Mouse (Mus musculus) mouse trophoblast stem cell (cell line): Measurements from ENCODE around the gene Ccl17.
"Not testable (repeated sequence)": the region's sequence is repeated elsewhere in the genome, so short reads cannot be mapped to it uniquely, and the experiment has no call there.

Source experiments
- in situ Hi-C, 2 experiments: fragments of 300-500 bp; cut with MseI, MboI; formaldehyde crosslinking; loops; 2 replicates in 1 of 2; 3 replicates in 1 of 2; pipeline ENCODE4 v1.15.1; 2025

Ccl17 gene

DNA sequence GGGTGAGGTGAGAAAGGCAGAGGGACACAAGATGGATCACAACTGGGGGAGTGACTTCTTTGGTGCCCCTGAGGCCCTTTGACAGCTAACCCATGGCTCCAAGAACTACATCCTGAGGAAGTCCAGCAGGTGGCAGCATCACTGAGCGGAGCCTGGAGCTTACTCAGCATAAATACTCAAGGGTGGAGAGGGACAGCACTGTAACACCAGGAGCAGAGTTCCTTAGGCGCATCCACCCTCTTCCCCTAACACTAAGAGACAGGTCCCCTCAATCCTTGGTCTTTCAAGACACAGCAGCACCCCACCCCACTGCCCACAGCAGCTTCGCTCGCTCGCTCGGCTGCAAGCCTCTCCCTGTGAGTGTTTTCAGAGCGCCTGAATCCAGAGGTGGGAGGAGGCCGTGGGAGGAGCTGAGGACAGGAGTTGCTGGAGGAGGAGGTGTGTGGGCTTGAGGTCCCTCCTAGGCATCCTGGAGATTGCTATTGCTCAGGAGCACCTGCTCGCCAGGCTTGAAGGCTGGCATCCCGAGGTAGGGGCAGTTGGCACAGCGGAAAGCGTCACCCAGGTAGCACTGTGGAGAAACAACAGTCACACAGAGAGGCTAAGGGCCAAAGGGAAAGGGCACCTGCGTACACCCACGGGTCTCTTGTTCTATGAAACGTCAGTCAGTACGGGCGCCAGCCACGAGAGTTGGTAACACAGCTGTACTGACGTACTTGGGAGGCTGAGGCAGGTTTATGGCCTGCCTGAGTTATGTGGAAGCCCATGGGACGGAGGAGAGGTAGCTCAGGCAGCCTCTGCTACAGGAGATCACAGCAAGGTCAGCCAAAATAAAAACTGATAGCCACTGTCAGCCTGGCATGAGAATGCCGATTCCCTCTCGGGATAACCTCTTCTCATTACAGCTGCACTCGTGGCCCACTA is 12.6 kb downstream of the Ccl17 start:
- in situ Hi-C loops, result no loop called here

DNA sequence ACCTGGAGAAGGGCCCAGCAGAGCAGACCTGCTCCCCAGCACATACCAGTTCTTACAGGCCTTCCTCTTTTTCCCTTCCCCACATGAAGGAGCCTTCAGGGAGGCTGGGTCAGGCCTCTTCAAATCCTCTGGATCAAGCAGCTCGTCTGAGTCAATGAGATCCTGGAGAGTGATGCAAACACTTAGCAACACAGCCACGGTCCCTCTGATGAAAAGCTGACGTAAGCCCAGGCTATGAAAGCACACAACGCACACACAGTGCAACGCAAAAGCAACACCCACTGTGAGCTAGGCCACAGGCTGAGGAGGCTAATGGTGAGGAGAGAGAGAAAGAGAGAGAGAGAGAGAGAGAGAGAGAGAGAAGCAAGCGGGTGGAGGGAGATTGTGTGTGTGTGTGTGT is 14.9 kb downstream of the Ccl17 start:
- in situ Hi-C loops, result no loop called here

DNA sequence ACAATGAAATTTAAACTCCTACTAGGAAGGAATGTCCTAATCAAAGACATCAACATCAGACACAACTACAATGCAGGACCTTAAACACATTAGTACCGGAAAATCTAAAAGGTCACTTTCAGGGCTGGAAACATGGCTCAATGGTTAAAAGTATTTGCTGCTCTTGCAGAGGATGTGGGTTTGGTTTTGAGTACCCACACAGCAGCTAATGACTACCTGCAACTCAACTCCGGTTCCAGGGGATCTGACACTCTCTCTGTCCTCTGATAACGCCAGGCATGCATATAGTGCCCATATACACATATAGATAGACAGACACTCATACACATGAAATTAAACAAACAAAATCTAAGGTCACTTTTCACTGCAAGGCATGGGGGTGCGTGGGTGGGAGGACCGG is 16.0 kb downstream of the Ccl17 start:
- in situ Hi-C loops, result no loop called here

DNA sequence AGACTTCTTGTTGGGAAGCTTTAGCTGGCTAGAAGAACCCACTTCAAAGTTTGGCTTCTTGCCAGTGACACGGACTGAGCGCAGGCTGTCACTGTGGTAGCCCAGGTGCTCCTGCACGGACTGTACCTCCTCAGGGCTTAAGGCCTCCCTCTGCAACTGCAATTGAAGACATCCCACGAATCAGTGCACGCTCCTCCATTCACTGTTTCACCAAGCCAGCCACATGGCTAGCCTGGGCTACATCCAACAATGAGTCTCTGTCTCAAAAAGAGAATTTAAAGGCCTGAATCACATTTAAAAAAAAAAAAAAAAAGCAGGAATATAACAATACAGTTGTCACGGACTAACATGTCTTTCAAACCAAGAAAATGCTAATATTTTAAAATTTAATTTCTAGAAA is 18.0 kb downstream of the Ccl17 start:
- in situ Hi-C loops, result no loop called here

DNA sequence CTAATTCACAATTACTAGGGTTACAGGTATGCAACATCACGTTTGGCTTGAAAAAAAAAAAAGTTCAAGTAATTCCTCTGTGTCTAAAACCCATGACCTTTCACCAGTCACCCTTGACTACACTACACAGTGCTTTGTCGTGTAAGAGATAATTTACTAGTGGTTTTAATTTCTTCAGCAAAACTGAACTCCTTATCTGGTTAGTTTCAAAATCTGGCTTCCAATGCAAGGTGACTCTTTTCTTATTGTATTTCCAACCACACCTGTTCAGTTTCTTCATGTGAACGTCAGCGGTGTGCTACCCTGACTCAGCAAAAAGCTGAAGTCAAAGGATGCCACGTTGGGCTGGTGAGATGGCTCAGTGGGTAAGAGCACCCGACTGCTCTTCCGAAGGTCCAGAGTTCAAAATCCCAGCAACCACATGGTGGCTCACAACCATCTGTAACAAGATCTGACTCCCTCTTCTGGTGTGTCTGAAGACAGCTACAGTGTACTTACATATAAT is 23.7 kb downstream of the Ccl17 start:
- in situ Hi-C loops, result not testable (repeated sequence)

DNA sequence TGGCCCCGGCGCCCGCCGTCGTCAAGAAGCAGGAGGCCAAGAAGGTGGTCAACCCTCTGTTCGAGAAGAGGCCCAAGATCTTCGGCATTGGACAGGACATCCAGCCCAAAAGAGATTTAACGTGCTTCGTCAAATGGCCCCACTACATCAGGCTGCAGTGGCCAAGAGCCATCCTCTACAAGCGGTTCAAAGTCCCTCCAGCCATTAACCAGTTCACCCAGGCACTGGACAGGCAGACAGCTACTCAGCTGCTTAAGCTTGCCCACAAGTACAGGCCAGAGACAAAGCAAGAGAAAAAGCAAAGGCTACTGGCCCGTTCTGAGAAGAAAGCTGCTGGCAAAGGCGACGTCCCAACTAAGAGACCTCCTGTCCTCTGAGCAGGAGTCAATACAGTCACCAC is 25.5 kb downstream of the Ccl17 start:
- in situ Hi-C loops, result not testable (repeated sequence)

DNA sequence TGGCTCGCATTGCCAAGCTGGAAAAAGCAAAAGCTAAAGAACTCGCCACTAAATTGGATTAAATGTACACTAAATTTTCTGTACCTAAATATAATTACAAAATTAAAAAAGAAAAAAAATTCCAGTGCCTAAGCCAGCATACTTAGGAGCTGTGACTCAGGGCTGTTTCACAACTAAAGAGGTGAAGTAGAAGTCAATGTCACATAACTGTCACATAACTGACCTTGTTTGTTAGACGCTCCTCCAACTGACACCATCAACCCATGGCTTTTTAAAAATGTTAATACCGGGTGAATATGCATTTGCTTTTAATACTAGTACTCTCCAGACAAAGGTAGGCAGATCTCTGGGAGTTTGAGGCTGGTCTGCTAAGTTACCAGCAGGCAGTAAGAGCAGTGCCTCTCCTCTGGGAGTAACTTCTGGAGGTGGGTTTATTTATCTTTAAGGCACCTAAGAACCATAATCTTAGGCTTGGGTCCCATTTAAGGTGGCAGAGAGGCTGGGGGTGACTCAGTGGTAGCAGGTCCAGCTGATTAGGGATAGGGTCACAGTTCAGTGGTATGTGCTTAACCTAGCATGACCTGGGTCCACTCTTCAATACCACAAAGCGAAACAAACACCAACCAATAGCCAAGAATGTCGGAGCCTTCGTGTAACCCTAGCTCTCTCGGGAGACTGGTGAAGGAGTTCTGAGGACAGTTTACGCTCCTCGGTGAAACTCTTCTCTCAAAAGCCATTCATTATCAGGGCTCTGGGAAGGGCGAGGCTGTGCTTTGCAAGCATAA is 26.4 kb downstream of the Ccl17 start:
- in situ Hi-C loops, result no loop called here

DNA sequence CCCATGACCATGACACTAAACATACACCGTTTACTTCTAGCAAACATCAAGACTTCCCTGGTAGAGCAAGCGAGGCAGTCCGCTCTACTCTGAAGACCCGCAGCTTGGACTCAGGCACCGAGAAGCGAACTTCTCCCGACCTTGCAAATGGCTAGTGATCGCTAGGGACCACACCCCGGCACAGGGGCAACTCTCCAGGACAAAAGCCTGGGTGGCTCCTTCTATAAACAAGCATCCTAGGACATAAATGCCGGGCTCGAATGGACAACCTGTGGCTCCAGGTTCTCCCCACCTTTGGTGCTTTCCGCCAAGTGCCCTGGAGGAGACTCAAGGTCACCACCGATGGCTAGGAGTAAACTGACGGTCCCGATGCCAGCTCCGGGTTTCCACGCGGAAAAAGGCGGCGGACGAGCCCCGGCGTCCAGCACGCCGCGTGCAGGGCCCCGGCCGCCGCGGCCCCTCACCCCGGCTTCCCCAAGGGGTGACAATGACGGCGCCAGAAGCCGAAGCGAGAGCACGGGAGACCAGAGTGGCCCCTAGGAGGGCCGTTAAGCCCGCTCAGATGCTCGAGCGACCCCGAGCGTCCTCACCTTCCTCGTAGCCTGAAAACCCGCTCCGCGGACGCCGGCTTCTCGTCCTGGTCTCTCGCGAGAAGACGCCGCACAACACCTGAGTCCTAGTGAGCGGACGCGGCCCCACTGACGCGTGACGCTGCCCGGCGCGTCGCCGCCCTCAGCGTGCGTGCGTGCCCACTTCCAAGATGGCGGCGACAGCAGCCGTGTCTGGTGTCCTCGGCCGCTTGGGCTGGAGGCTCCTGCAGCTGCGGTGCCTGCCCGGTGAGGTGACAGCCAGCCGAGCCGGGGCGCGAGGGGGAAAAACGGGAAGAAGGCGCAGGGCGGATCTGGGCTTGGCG is 27.7 kb downstream of the Ccl17 start, which contains the start of the genes Coq9 and Ciapin1:
Gene Coq9, plus strand, starts transcription at position 660 of the 913 bp plus-strand sequence.
Gene Ciapin1, minus strand, starts transcription at position 697 of the 913 bp plus-strand sequence.
- in situ Hi-C loops, result no loop called here

DNA sequence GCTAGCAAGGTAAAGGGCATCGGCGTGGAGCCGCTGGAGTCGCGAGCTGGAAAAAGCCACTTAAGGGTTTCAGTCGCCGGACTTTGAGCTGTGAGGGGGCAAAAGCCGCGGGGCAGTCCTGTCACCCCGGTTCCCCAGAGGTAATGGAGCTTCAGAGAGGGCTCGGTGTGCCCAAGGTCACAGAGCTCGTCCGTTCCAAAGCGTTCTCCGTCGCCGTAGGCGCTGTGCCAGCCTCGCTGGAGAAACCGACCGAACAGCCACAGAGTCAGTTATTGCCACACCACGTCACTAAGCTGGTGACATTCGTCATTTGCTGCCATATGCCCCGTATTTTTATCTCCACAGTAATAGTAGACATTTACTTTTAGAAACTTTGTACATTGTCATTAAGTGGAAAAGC is 28.3 kb downstream of the Ccl17 start:
- in situ Hi-C loops, result no loop called here

DNA sequence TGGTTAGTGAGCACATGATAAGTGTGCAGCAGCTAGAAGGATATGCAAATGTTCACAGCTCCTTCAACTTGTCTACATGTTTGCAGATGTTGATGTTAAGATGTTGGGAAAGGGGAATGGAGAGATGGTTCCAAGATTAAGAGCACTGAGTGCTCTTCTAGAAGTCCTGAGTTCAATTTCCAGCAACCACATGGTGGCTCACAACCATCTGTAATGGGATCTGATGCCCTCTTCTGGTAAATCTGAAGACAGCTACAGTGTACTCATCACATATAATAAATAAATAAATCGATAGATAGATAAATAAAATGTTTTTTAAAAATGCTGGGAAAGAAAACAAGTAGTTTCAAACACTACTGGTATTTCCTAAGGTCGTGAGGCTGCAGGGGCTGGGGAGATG is 30.9 kb downstream of the Ccl17 start:
- in situ Hi-C loops, result no loop called here

DNA sequence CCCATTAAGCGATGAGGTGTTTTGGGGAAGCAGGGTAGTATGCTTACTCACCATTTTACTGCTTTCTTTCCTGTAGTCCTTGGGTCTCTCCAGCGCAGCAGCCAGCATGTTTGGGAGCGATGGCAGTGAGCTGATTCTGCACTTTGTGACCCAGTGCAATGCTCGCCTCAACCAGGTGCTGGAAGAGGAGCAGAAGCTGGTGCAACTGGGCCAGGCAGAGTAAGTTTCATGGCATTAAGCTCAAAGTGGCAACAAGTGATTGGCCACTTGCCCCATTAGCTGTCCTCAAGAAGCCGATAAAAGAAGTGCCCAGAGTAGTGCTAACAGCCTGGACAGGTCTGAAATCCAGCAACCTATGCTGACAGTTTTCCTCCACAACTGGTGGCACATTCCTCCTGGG is 39.8 kb downstream of the Ccl17 start:
- in situ Hi-C loops, result no loop called here

DNA sequence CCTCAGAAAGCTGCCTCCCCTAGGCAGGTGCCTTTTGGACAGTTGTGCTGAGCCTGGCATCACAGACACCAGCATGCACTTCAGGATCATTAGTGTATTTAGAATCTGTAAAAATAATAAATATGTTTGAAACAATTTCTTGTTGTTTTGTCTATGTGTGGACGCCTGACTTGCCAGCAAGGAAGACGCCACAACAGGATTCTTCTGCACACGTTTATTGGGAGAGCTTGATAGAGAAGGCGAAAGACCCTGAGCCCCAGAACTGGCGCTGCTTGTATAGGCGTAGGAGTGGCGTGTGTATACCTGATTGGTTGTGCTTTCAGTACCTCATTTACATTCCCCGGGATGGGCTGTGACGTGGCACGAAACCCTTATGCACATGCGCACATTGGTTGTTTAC is 44.5 kb downstream of the Ccl17 start:
- in situ Hi-C loops, result not testable (repeated sequence)

DNA sequence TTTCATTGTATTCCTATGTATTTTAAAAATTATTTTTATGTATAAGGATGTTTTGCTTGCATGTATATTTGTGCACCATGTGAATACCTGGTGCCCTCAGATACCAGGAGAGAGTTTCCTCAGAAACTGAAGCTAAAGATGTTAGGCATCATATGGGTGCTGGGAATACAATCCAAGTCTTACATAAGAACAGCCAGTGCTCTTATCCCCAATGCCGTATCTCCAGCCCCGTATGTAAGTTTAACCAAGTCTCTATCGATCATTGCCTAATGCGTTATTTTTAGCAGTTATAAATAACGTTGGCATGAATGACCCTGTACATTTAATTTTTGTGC is 46.7 kb downstream of the Ccl17 start:
- in situ Hi-C loops, result no loop called here

DNA sequence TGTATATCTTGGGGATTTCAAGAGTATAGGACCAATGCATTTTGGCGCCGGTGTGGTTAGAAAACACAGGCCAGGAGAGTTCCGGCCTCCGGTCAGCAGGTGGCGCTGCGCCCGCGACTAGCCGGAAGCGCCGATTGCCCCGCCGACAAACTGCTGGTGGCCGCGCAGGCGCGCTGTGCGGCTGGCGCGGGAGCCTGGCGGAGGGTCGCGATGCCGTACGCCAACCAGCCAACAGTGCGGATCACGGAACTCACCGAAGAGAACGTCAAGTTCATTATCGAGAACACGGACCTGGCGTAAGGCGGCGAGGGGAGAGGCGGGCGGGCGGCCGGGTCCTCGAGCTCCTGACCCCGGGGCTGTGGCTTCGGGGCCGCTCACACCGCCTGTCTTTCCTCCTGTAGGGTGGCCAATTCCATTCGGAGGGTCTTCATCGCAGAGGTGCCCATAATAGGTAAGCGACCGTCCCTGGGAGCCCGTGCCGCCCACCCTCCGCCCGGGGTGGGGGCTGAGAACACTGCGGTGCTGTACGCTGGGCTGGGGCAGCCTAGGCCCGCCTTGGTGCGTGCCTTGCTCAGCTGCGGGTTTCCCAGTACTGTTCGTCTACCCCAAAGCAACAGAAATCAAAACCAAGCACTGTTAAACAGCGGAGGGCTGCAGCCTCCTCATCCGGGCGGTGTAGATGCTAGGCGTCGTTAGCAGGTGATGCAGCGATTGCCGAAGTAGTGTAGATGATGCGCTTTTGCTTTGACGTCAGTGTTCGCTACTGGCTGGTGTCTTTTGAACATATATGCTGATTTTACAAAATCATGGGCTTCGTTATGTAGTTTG is 47.3 kb downstream of the Ccl17 start, which contains the start of gene Polr2c:
Gene Polr2c, plus strand, starts transcription at position 105 of the 828 bp plus-strand sequence.
- in situ Hi-C loops, result no loop called here

DNA sequence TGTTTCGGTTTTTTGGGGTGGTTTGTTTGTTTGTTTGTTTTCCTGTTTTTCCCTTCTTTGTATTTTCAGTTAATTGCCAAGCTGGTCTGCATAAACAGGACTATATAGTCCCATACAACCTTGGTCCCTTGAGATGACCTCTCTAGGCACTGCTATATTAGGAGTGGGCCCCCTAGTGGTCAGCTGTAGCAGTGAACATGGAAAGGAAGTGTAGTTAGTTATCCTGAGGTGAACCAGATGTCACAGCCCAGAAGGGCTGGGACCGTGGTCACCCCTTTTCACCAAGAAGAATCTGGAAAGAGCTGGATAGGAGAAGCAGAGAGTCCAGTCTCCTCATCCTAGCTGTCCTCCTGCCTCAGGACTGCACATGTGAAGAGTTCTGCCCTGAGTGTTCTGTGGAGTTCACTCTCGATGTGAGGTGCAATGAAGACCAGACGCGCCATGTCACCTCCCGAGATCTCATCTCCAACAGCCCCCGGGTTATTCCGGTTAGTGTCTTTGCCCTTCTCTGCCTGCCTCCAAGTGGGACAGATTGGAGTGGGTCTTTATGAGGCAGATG is 51.2 kb downstream of the Ccl17 start:
- in situ Hi-C loops, result no loop called here
